Mouse (Mus musculus) adrenal gland, adult 2 months (tissue): ENCODE results near the gene Prpsap1. TPM values are rescaled to one million over a fixed set of nuclear protein-coding genes. Genes with fewer than 3 reads are reported as not detected.
"Not testable (repeated sequence)": the region's sequence is repeated elsewhere in the genome, so short reads cannot be mapped to it uniquely, and the experiment has no call there.

ENCODE experiments used
- DNase-seq: peaks from one replicate; pipeline ENCODE4 v3.0.0; 2021
- polyA plus RNA-seq: library from polyadenylated mRNA; depleted of rRNA; stranded (reverse); fragments of >200 nt; gene quantifications from 2 replicates; pipeline ENCODE4 v1.2.3, GENCODE M21; 2012; rRNA removed
- total RNA-seq, 2 experiments: library from RNA; stranded (reverse); gene quantifications; 2 replicates each; pipeline ENCODE4 v1.2.3; 2021

The Prpsap1 gene
- total and polyA plus RNA-seq, 3 experiments, result 76.0 to 257 (median 85.0) TPM

DNA sequence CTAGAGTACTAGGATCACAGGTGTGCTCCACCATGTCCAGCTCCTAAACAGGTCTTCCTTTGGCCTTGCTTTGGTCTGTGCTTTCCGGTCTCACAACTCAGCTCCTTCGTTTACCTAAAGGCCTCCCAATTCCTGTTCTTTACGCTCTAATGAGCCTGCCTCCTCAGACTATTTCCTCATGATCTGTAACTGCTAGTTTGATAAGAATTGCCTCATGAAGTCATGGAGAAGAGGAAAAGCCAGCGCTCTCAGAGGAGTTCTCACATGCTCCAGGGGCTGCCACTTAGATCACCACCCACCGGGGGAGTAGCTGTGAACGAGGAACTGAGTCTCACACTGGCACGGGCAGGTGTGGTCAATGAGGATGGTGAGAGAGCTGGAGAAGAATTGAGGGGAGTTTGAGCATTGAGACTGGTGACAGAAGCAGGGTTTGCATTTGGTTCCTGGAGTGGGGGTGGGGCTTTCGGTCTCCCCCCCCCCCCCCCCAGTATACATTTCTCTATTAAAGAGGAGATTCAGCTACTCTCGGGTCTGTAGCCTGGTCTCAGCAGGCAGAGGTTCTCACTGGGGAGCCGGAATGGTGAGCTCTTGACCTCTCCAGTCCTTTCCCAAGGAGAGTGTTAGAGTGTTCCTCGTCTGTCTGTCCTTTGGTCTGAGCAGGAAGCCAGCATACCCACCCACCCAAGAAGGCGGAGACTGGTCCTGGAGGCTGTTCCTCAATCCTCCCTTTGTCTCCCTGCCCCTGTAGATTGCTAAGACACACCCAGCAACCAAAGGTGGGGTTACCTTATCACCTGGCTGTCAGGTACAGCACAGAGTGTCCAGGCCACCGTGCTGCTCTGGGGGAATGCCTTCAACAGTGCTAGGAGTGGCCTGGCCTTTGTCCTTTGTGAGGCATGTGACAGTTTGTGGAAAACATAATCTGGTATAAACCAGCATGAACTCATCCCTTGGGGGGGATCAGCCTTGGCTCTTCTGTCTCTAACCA lies 64.8 kb downstream of the Prpsap1 start:
- DNase-seq, result no peak

DNA sequence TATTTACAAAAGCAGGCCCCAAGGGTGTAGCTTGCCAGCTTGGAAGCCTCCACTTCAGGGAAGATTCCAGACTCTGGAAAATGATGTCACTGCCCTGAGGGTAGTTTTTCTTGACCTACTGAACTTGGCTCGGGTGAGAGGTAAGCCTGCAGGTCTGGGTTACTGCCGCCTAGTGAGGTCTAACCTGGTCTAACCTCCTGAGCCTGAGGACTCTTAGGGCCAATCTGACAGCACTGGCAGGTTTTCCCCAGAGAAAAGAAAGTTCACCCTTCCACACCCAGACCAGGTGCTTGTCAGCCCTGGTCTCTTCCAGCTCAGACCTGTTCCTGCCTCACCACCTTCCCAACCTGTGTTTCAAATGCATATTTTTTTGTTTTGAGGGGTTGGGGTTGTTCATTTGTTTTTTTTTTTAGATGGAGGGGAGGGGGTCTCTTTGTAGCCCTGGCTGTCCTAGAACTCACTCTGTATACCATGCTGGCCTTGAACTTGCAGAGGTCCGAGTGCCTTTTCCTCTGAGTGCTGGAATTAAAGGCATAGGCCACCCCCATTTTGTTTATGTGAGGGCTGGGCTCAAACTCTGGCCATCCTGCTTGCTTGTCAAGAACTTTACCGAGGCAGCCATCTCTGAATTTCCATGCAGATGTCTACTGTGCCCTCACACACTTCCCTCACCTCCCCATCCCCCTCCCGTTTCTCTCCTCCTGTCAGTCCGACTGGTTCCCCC lies 67.0 kb downstream of the Prpsap1 start:
- no peak for DNase-seq

DNA sequence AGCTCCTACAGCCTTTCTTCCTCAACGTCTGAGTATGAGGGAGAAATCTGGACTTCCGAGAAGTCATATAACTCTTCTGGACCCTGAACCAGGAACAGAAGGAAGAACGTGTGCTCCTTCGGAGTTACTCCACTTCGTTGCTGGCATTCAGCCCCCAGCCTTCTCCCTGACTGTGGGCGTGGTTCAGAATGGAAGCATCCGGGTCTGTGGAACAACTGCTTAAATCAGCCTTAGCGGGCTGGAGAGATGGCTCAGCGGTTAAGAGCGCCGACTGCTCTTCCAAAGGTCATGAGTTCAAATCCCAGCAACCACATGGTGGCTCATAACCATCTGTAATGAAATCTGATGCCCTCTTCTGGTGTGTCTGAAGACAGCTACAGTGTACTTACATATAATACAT lies 67.7 kb downstream of the Prpsap1 start:
- DNase-seq, result not testable (repeated sequence)

DNA sequence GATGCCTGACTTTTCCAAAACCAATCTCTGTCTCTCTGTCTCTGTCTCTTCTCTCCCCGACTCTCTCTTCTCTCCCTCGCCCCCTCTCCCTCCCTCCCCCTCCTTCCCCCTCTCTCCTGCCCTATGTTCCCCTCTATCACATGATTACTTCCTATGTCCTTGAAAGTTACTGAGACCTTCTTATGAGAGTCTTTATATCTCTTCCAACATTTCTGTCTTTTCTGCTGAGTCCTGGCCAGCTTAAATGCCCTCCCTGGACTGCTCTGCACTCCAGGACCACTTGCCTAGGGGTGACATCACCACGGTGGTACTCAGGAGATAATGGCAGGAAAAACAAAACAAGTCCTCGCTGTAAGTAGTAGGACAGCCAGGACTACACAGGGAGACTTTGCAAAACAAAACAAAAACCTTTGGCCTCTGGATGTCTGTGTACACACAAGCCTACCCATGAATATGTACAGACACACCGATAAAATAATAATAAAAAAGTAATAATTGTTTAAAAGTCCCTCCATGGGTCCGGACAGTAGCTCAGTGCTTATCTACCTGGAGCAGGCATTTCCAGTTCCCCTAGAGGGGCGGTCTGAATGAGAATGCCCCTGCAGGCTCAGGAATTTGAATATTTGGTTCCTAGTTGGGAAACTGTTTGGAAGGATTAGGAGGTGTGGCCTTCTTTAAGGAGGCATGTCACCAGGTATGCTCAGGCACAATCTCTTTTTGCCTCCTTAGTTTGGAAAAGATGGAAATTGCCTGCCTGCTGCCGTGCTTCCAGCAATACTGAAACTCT lies 69.2 kb downstream of the Prpsap1 start:
- no peak for DNase-seq

DNA sequence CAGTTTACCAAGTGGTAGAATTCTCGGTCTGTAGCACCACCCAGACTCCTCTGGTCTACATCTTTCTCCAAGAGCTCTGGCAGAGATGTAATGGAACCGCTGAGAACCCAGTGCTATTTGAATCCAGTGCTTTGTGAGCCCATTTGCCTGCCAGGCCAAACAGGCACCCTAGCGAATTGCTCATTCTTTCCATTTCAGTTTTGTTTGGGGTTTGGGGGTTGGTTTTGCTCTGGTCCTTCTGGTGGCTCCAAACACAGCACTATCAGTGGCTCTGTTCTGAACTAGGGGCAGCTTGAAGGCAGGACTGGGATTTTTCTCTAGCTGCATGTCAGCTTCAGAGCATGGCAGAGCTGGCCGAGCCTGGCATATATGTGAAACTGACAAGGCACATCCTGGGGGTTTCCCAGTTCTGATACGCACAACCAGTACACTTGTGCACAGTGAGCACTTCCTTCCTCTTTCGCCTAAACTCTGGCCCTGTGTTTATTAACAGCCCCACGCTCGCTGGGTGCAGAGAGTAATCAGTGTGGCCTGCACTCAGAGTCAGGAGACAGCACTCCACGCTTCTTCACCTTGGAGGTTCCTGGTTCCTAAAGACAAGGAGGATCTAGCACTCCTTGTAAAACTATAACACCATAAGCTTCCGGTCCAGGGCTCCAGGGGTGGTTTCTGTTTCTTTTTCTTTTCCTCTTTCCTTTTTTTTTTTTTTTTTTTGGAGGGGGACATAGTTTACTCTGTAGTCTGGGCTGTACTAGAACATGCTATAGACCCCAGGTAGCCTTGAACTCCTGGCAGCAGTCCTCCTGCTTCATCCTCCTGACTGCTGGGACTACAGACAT lies 70.0 kb downstream of the Prpsap1 start:
- peak; percentile 24 for DNase-seq

DNA sequence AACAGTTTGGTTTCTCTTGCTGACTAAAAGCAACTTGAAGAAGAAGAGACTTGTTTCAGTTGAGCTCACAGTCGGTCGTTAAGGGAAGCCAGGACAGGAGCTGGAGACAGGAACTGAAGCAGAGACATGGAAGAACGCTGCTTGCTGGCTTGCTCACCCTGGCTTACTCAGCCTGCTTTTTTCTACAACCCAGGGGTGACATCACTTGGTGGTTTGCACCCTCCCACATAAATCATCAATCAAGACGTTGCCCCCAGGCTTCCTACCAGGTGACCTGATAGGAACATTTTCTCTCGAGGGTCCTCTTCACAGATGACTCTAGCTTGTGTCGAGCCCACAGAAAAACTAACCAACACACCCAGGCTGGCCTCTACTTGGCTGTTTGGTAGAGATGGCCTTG lies 70.8 kb downstream of the Prpsap1 start:
- DNase-seq, result no peak

DNA sequence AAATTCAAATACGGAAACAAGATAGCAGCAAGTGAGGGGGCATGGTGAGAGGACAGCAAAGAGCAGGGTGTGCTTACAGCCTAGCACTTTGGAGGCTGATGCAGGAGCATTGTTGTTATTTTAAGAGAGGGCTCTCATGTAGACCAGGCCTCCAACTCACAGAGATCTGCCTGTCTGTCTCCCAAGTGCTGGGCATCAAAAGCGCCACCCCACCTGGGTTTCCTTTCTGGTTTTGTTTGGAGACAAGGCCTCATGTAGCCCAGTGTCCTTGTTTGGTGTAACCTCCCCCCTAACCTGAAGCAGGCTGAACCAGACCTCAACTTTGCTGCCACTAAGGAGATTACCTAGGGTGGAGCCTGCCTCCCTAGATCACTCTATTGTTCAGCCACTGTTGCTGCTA lies 71.4 kb downstream of the Prpsap1 start:
- no peak for DNase-seq

DNA sequence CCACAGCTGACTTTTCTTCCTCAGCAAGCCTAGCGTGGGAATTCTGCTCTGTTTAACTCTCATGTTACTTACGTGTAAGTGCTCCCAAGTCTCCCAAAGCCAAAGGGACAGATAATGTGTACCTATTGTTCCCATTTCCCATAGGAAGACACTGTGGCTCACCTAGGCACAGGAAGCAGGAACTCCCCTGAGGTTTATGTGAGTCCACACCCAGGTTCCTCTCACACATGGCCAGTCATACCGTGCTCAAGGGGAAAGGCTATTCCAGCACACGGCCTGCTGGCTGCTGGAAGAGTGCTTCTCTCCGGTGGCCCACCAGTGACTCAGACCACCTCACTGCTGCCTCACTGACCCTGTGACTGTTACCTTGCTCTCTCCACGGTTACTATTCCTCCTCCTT lies 72.9 kb downstream of the Prpsap1 start:
- DNase-seq, result no peak

Other genes with a start within 250 kb of the Prpsap1 start
- gene Srp68, start 220.0 kb downstream of the Prpsap1 start, total RNA-seq, result 10 to 100 TPM; 70.0 to 77.0 TPM
- gene Srp68, start 220.0 kb downstream of the Prpsap1 start, polyA plus RNA-seq, result 21.4 and 27.6 TPM in 2 replicates
- gene Galr2, start 213.3 kb downstream of the Prpsap1 start, total RNA-seq, result under 1 TPM in 1 of 2 experiments, not detected in 1; 0.24 TPM
- gene Galr2, start 213.3 kb downstream of the Prpsap1 start, polyA plus RNA-seq, result 0.90 and 1.1 TPM in 2 replicates
- gene Exoc7, start 187.0 kb downstream of the Prpsap1 start, total RNA-seq, result 10 to 100 TPM; 64.9 to 67.6 TPM
- 21.8 and 26.7 TPM in 2 replicates for gene Exoc7, start 187.0 kb downstream of the Prpsap1 start, polyA plus RNA-seq
- under 1 TPM in 1 of 2 experiments, not detected in 1; 0.14 TPM for gene Foxj1, start 158.8 kb downstream of the Prpsap1 start, total RNA-seq
- 0.19 and 0.26 TPM in 2 replicates for gene Foxj1, start 158.8 kb downstream of the Prpsap1 start, polyA plus RNA-seq
- gene Rnf157, start 81.2 kb downstream of the Prpsap1 start, total RNA-seq, result 1 to 10 TPM; 6.8 to 7.2 TPM
- gene Rnf157, start 81.2 kb downstream of the Prpsap1 start, polyA plus RNA-seq, result 4.6 and 5.5 TPM in 2 replicates
- gene Ubald2, start 60.1 kb downstream of the Prpsap1 start, total RNA-seq, result 10 to 100 TPM; 16.3 to 35.2 TPM
- 119 and 158 TPM in 2 replicates for gene Ubald2, start 60.1 kb downstream of the Prpsap1 start, polyA plus RNA-seq
- gene Qrich2, start 28.0 kb downstream of the Prpsap1 start, total RNA-seq, result not detected
- 0.06 TPM in 1 of 2 replicates, not detected in the other for gene Qrich2, start 28.0 kb downstream of the Prpsap1 start, polyA plus RNA-seq
- gene Sphk1, start 36.7 kb upstream of the Prpsap1 start, total RNA-seq, result 1 to 10 TPM; 2.4 to 2.6 TPM
- gene Sphk1, start 36.7 kb upstream of the Prpsap1 start, polyA plus RNA-seq, result 3.7 and 4.1 TPM in 2 replicates
- gene Ube2o, start 87.2 kb upstream of the Prpsap1 start, total RNA-seq, result 10 to 100 TPM; 24.9 to 26.7 TPM
- gene Ube2o, start 87.2 kb upstream of the Prpsap1 start, polyA plus RNA-seq, result 21.8 and 24.6 TPM in 2 replicates
- gene Aanat, start 92.2 kb upstream of the Prpsap1 start, total RNA-seq, result not detected
- 0.40 TPM in 1 of 2 replicates, not detected in the other for gene Aanat, start 92.2 kb upstream of the Prpsap1 start, polyA plus RNA-seq
- 10 to 100 TPM in 1 of 2 experiments, 1 to 10 TPM in 1; 8.2 to 22.7 TPM for gene Rhbdf2, start 132.8 kb upstream of the Prpsap1 start, total RNA-seq
- 41.1 and 56.8 TPM in 2 replicates for gene Rhbdf2, start 132.8 kb upstream of the Prpsap1 start, polyA plus RNA-seq
- gene Prcd, start 159.3 kb upstream of the Prpsap1 start, total RNA-seq, result 10 to 100 TPM; 10.2 to 14.2 TPM
- gene Prcd, start 159.3 kb upstream of the Prpsap1 start, polyA plus RNA-seq, result 13.0 and 14.1 TPM in 2 replicates
- gene Cygb, start 160.1 kb upstream of the Prpsap1 start, total RNA-seq, result 10 to 100 TPM; 24.8 to 46.8 TPM
- 54.3 and 62.4 TPM in 2 replicates for gene Cygb, start 160.1 kb upstream of the Prpsap1 start, polyA plus RNA-seq